In genomic region chr3:40716056-40716455, GRCm38 (mm10) we compare ENCODE assay signal across 33 mouse cellular contexts. TPM values are rescaled to one million over a fixed set of nuclear protein-coding genes. Genes with fewer than 3 reads are reported as not detected.
"Had no signal": no experiment of that assay in that cellular context is flagged by ENCODE, and none has a peak within 500 bp of the region (broad histone marks: within the 10 kb centered on the region; RNA-seq: fewer than 3 reads in every experiment).

No protein-coding gene starts in this region.

- ATAC-seq: forebrain, embryonic 13.5 days; forebrain, embryonic 14.5 days; forebrain, embryonic 15.5 days; forebrain, embryonic 16.5 days; forebrain, postnatal 0 days had no signal

- H3K36me3 ChIP-seq: embryonic facial prominence, embryonic 10.5 days; embryonic facial prominence, embryonic 12.5 days; embryonic facial prominence, embryonic 13.5 days; embryonic facial prominence, embryonic 15.5 days; forebrain, embryonic 10.5 days; forebrain, embryonic 12.5 days; forebrain, embryonic 15.5 days had no signal

- H3K27me3 ChIP-seq: embryonic facial prominence, embryonic 12.5 days; embryonic facial prominence, embryonic 13.5 days; embryonic facial prominence, embryonic 15.5 days; forebrain, embryonic 12.5 days; forebrain, embryonic 13.5 days; forebrain, embryonic 15.5 days had no signal

- DNase-seq: cerebellum, adult 18-20 months; cerebellum, adult 2 months; cerebellum, adult 8-10 months; cerebellum, adult 9-10 months; cerebellum, adult 9-11 months; cerebellum, postnatal 10 days; cerebellum, postnatal 14 days; cerebellum, postnatal 25 days; cerebellum, postnatal 36 days; embryo, embryonic 11 days; forebrain, postnatal 0 days; gastrocnemius, adult 2 months; gastrocnemius, postnatal 10 days; gastrocnemius, postnatal 14 days; gastrocnemius, postnatal 25 days; gastrocnemius, postnatal 36 days; heart, adult 11 months had no signal

- H3K27ac ChIP-seq: embryonic facial prominence, embryonic 10.5 days; embryonic facial prominence, embryonic 12.5 days; embryonic facial prominence, embryonic 13.5 days; embryonic facial prominence, embryonic 15.5 days; forebrain, embryonic 10.5 days; forebrain, embryonic 12.5 days; forebrain, embryonic 13.5 days; forebrain, embryonic 15.5 days; gastrocnemius, adult 2 months had no signal

- H3K9me3 ChIP-seq: embryonic facial prominence, embryonic 10.5 days; embryonic facial prominence, embryonic 12.5 days; embryonic facial prominence, embryonic 13.5 days; embryonic facial prominence, embryonic 15.5 days; forebrain, embryonic 10.5 days; forebrain, embryonic 12.5 days; forebrain, embryonic 13.5 days; forebrain, embryonic 15.5 days had no signal

- H3K4me3 ChIP-seq: embryonic facial prominence, embryonic 10.5 days; embryonic facial prominence, embryonic 12.5 days; embryonic facial prominence, embryonic 13.5 days; embryonic facial prominence, embryonic 15.5 days; erythroblast, embryonic 14.5 days; forebrain, embryonic 10.5 days; forebrain, embryonic 12.5 days; forebrain, embryonic 13.5 days; forebrain, embryonic 15.5 days; gastrocnemius, adult 2 months had no signal

- H3K9ac ChIP-seq: embryonic facial prominence, embryonic 12.5 days; embryonic facial prominence, embryonic 13.5 days; embryonic facial prominence, embryonic 15.5 days; forebrain, embryonic 12.5 days; forebrain, embryonic 13.5 days; forebrain, embryonic 15.5 days; forebrain, postnatal 0 days had no signal

- H3K4me2 ChIP-seq: embryonic facial prominence, embryonic 12.5 days; embryonic facial prominence, embryonic 13.5 days; embryonic facial prominence, embryonic 15.5 days; forebrain, embryonic 12.5 days; forebrain, embryonic 13.5 days; forebrain, embryonic 15.5 days had no signal

- H3K4me1 ChIP-seq: embryonic facial prominence, embryonic 10.5 days; embryonic facial prominence, embryonic 12.5 days; embryonic facial prominence, embryonic 13.5 days; embryonic facial prominence, embryonic 15.5 days; forebrain, embryonic 10.5 days; forebrain, embryonic 12.5 days; forebrain, embryonic 13.5 days; forebrain, embryonic 15.5 days had no signal

RNA-seq across cellular contexts. Expression of gene Slc25a31, which starts 7.4 kb away (rescaled TPM):
- total RNA-seq: common myeloid progenitor, adult 5-6 weeks; gastrocnemius, adult 18-20 months; gastrocnemius, adult 2 months; gastrocnemius, adult 8-10 months; gastrocnemius, postnatal 10 days; gastrocnemius, postnatal 14 days; gastrocnemius, postnatal 25 days; gastrocnemius, postnatal 36 days; gastrocnemius, postnatal 4 days; granulocyte monocyte progenitor cell, adult 5-6 weeks had no signal
- polyA plus RNA-seq: embryonic facial prominence, embryonic 10.5 days; erythroblast, embryonic 14.5 days had no signal
